Mouse (Mus musculus): ENCODE measurements around the gene Gatd1.
"Not testable (repeated sequence)": the region's sequence is repeated elsewhere in the genome, so short reads cannot be mapped to it uniquely, and the experiment has no call there.

Gene Gatd1

GRCm38 (mm10) chr7:141413809-141414584 is at the start of gene Gatd1:
TSS of gene Gatd1 (minus strand) at chr7:141414136.
- DNase-seq (ENCODE audit: low read depth, low spot score) = peak; percentile 100

GRCm38 (mm10) chr7:141462333-141462821 is 48.4 kb upstream of the Gatd1 start:
- no peak for DNase-seq (ENCODE audit: low read depth, low spot score)

DNA sequence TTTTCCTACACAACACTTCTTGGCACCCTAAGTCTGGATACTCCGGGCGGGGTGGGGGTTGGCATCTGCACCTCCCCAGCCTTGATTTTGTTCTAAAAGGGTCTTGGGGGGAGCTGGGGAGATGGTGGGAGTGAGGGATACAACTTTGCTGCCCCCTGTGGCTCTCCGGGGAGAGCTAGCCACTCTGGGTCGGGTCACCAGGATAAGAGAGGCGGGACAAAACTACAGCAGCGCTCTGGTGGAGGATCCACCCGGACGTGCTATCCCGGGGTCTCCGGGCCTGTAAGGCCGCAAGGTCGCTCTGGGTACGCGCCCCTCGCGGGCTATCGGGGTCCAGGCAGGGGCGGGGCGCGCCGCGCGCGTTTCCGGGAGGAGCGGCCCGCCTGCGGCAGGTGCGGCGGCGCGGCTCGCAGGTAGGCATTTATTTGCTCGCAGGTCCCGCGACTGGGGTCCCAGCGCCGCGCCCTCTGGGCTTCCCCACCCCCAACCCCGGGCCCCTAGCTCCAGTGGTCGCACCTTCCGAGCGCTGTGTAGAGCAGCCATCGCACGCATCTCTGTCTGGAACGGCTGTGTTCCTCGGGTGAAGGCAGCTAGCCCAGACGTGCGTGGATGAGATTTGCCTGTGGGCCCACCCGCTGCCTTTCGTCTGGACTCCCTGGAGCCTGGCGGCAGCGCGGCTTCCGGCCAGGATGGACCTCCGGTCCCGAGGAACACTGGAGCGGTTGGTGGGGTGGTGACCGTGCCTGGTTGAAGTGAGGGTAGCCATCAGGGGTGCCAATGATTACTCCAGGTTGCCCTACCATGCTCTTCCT is 47.8 kb upstream of the Gatd1 start:
- no peak for DNase-seq (ENCODE audit: low read depth, low spot score)

GRCm38 (mm10) chr7:141460391-141461113 is 46.6 kb upstream of the Gatd1 start, which contains the start of gene Cracr2b:
TSS of gene Cracr2b (plus strand) at chr7:141461094.
- no peak for DNase-seq (ENCODE audit: low read depth, low spot score)

DNA sequence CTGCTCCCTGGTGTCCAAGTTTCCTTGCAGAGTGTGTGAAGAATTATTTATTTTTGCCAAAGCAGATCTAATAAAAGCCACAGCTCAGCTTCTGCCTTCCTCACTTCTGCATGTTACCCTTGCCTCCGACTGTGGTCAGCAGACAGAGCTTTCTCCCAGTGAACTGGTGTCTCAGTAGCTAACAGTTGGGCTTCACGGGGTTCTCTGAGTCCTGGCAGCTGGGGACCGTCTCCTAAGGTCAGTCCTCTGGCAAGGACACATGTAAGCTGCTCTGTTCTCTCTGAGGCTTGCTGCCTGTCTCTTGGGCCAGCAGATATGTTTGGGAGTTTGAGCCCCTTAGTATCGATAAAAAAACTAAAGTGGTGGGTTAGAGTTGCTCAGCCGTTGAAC is 46.1 kb upstream of the Gatd1 start:
- DNase-seq (ENCODE audit: low read depth, low spot score) = no peak

DNA sequence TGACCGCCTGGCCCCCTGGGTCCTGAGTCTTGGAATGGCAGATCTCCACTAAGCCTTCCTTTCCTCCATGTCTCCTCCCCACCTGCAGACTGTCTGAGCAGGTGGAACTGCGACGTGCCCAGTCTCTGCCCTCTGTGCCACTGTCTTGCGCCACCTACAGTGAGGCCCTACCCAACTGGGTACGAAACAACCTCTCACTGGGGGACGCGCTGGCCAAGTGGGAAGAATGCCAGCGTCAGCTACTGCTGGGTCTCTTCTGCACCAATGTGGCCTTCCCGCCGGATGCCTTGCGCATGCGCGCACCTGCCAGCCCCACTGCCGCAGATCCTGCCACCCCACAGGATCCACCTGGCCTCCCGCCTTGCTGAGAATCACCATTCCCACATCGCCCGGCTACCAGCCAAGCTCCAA is 45.4 kb upstream of the Gatd1 start:
- DNase-seq (ENCODE audit: low read depth, low spot score) = no peak

GRCm38 (mm10) chr7:141458661-141459060 is 44.7 kb upstream of the Gatd1 start:
- DNase-seq (ENCODE audit: low read depth, low spot score) = no peak

GRCm38 (mm10) chr7:141457986-141458660 is 44.2 kb upstream of the Gatd1 start:
- peak; percentile 45 for DNase-seq (ENCODE audit: low read depth, low spot score)

- DNase-seq (ENCODE audit: low read depth, low spot score) = no peak
Observed at GRCm38 (mm10) chr7:141457236-141457635, 43.3 kb upstream of the Gatd1 start.

DNA sequence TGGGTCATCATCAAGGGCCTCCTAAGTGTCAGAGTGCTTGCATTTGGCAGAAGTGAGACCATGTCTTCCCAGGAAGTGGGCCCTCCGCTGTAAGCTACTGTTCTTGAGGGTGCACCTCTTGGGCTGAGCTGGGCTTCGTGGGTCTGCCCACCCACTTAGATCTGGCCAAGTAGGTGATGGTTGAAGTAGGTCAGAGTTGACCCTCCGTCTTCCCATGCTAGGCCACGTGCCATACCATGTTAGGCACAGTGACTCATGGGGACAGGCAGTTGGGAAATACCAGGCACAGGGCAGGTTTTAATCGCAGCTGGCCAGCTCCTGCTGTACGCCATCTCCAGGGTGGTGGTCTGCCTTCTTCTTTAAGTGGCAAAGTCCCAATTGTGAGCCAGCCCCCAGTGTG is 42.8 kb upstream of the Gatd1 start:
- DNase-seq (ENCODE audit: low read depth, low spot score) = no peak

- DNase-seq (ENCODE audit: low read depth, low spot score) = peak; percentile 43
Observed at GRCm38 (mm10) chr7:141455610-141456314, 41.8 kb upstream of the Gatd1 start.

DNA sequence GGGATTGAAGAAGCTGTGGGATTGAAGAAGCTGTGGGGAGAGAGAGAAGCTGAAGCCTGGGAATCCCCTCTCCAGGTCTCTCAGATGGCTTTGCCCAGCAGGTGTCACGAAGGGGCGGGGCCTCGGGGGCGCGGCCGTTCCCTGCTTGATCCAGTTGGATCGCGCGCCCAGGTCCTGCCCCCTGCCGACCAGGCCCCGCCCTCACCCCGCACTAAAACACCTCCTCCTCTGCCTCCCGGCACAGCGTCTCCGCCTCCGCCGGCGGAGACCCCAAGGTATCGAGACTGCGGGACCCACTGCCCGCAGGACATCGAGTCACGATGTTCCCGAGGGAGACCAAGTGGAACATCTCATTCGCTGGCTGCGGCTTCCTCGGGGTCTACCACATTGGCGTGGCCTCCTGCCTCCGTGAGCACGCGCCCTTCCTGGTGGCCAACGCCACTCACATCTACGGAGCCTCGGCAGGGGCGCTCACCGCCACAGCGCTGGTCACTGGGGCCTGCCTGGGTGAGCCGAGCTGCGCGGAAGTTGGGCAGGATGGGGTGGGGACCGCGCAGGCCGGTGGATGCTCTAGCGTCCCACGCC is 41.1 kb upstream of the Gatd1 start, which contains the start of gene Pnpla2:
Pnpla2 (plus strand) TSS at position 232 of the 585 bp plus-strand sequence.
- peak; percentile 92 for DNase-seq (ENCODE audit: low read depth, low spot score)

- no peak for DNase-seq (ENCODE audit: low read depth, low spot score)
Observed at GRCm38 (mm10) chr7:141453636-141454035, 39.7 kb upstream of the Gatd1 start.

DNA sequence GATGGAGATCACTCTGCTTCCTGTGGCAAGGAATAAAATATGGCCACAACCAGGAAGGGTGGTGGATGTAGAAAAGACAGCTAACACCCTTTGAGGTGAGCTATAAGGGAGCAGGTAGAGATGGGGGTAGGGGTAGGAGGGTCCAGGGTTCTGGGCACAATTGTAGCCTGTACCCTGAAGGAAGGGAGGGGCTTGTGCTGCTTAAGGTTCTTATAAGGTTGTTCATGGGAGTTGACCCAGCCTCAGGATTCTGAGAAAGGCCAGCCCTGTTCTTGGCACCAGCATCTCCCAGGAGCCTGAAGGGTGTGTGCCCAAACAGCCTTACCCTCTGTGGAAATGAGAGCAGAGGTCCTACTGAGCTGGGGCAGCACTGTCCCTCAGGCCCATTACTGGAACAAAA is 38.0 kb upstream of the Gatd1 start:
- no peak for DNase-seq (ENCODE audit: low read depth, low spot score)

GRCm38 (mm10) chr7:141447110-141447991 is 33.4 kb upstream of the Gatd1 start, which contains the start of gene Rplp2:
TSS of gene Rplp2 (plus strand) at chr7:141447370.
- peak; percentile 90 for DNase-seq (ENCODE audit: low read depth, low spot score)

DNA sequence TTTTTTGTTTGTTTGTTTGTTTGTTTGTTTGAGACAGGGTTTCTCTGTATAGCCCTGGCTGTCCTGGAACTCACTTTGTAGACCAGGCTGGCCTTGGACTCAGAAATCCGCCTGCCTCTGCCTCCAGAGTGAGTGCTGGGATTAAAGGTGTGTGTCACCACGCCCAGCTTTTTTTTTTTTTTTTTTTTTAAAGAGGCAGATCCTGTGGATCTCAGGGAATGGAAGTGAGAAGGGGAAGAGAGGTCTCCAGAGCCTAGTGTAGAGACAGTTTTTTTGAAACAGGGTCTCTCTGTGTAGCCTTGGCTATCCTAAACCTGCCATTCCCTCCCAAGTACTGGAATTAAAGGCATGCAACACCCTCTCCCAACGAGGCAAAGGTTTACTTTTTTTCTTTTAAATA is 32.4 kb upstream of the Gatd1 start:
- not testable (repeated sequence) for DNase-seq (ENCODE audit: low read depth, low spot score)

DNA sequence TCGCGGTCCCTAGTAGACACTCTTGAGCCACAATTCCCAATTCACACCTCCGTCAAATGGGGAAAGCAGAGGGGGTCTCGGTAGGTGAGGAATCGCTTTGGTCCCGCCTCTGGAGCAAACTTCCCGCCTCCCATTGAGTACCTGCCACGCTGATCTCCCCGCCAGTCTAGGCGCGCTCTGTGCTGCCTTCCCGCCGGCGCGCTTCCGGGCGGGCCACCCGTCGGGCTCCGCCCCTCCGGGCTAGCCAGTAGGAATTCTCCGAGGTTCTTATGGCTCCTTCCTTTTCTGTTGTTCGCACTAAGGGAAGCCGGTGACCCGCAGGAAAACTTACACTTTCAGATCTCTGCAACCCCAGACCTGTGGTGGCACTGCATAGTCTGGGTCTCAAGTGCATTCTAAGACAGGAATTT is 29.9 kb upstream of the Gatd1 start, which contains the start of gene Pidd1:
Pidd1 (minus strand) TSS at position 198 of the 410 bp plus-strand sequence.
- DNase-seq (ENCODE audit: low read depth, low spot score) = peak; percentile 76

- peak; percentile 59 for DNase-seq (ENCODE audit: low read depth, low spot score)
Observed at GRCm38 (mm10) chr7:141443081-141443821, 29.3 kb upstream of the Gatd1 start.

Data from mesoderm, embryonic 11.5 days (tissue).